Mouse (Mus musculus) liver, embryonic 11.5 days (tissue): ENCODE measurements around the gene Slc24a2. TPM values are rescaled to one million over a fixed set of nuclear protein-coding genes. Genes with fewer than 3 reads are reported as not detected.

Source experiments
- ATAC-seq: fragments of 200-750 bp; cut with Nextera tagmentation; replicated peaks from 2 replicates; pipeline ENCODE4 v1.8.0; 2017; ENCODE audit warnings: moderate number of reproducible peaks, mild to moderate bottlenecking, moderate TSS enrichment, moderate library complexity; ENCODE audit not compliant: low FRiP score
- DNase-seq: peaks from one replicate; pipeline ENCODE4 v3.0.0-alpha.2; 2017; ENCODE audit warnings: low spot score
- H3K27ac ChIP-seq: fragments of 300-500 bp; sonication (generic); 2 replicates; pipeline ENCODE4 v1.5.1; 2014; ENCODE audit warnings: mild to moderate bottlenecking, low read depth, low read length, control low read depth
- H3K27me3 ChIP-seq: fragments of 300-500 bp; sonication (generic); replicated peaks from 2 replicates; pipeline ENCODE4 v1.6.1; 2014; ENCODE audit warnings: low read length, mixed read lengths; ENCODE audit not compliant: control insufficient read depth, insufficient read depth
- H3K36me3 ChIP-seq: fragments of 300-500 bp; sonication (generic); 2 replicates; pipeline ENCODE4 v1.6.1; 2014; ENCODE audit warnings: mild to moderate bottlenecking, low read length, moderate library complexity, mixed read lengths; ENCODE audit not compliant: control insufficient read depth, insufficient read depth
- H3K4me1 ChIP-seq: fragments of 300-500 bp; sonication (generic); replicated peaks from 2 replicates; pipeline ENCODE4 v1.6.1; 2014; ENCODE audit warnings: low read length, mixed read lengths; ENCODE audit not compliant: control insufficient read depth, insufficient read depth
- H3K4me2 ChIP-seq: fragments of 300-500 bp; sonication (generic); 2 replicates; pipeline ENCODE4 v1.6.1; 2014; ENCODE audit warnings: mild to moderate bottlenecking, control low read depth, moderate library complexity
- H3K4me3 ChIP-seq: fragments of 300-500 bp; sonication (generic); 2 replicates; pipeline ENCODE4 v1.5.1; 2014; ENCODE audit warnings: low read depth, low read length, control low read depth
- H3K9ac ChIP-seq: fragments of 300-500 bp; sonication (generic); 2 replicates; pipeline ENCODE4 v1.6.1; 2014; ENCODE audit warnings: low read depth, low read length, control low read depth
- H3K9me3 ChIP-seq: fragments of 300-500 bp; sonication (generic); 2 replicates; pipeline ENCODE4 v1.6.1; 2016; ENCODE audit warnings: low read length, inconsistent platforms, mixed read lengths; ENCODE audit not compliant: control insufficient read depth
- WGBS: fragments of 180-500 bp; shearing (Covaris S2); extraction: QIAGEN DNeasy Blood & Tissue Kit; methylation state at CpG from one replicate; pipeline ENCODE4 v1.1.7; 2014; 5-methylcytosine and 5-hydroxymethylcytosine counted together
- polyA plus RNA-seq: library from polyadenylated mRNA; unstranded; fragments of >200 nt; fragmentation: Nextera tagmentation; extraction: Ambion mirVana; gene quantifications from 2 replicates; pipeline ENCODE4 v1.2.1, GENCODE M21; 2014

Gene Slc24a2
- 0.27 and 0.34 TPM in 2 replicates for polyA plus RNA-seq

GRCm38 (mm10) chr4:87229960-87230551, at the start of gene Slc24a2:
Gene Slc24a2, minus strand, starts transcription at chr4:87230477.
- DNase-seq (peak; percentile 51), ATAC-seq (peak; percentile 58)
- no peaks in the 10 kb centered on the region for H3K4me1 ChIP-seq
- under 1% methylated on average over 60 of the region's 62 CpGs for WGBS
- no peak within 1 kb of the TSS for H3K27ac ChIP-seq
- H3K4me3 ChIP-seq: peak within 1 kb of the TSS; percentile 49
- H3K9ac ChIP-seq: no peak within 1 kb of the TSS
- H3K36me3 ChIP-seq: no peaks in the 10 kb centered on the region
- peaks cover 20% of the 10 kb centered on the region for H3K27me3 ChIP-seq
- H3K4me2 ChIP-seq: peak within 1 kb of the TSS; percentile 77
- no peaks in the 10 kb centered on the region for H3K9me3 ChIP-seq

DNA sequence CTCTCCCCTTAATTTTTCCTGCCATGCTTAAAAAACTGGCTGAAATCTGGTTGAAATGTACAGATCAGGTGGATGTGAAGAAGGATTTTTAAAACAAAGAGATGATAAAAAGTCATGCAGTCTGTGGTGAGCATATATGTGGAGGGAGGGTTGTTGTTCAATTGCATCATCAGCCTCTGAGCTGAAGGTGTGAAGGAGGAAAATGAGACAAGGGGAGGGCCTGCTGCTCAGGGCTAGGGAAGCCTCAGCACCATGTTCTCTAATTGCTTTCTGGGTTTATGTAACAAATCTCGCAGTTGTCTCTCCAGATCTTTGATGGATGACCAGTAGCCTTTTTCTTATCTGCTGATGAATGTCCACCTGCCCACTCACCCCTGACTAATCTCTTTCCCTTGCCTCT, 44.5 kb upstream of the Slc24a2 start:
- ATAC-seq: no peak
- Histone ChIP-seq H3K4me3 (no peak overlapping the region), H3K4me1 (no peaks in the 10 kb centered on the region), H3K36me3 (no peaks in the 10 kb centered on the region), H3K27ac (no peak overlapping the region), H3K4me2 (no peak overlapping the region), H3K9ac (no peak overlapping the region), H3K27me3 (no peaks in the 10 kb centered on the region), H3K9me3 (no peaks in the 10 kb centered on the region)
- no peak for DNase-seq
- 37% methylated on average over 1 of the region's 1 CpGs for WGBS

- Histone ChIP-seq H3K27me3 (no peaks in the 10 kb centered on the region), H3K36me3 (no peaks in the 10 kb centered on the region), H3K4me2 (no peak overlapping the region), H3K4me3 (no peak overlapping the region), H3K9ac (no peak overlapping the region), H3K4me1 (no peaks in the 10 kb centered on the region), H3K9me3 (no peaks in the 10 kb centered on the region), H3K27ac (no peak overlapping the region)
- DNase-seq (no peak), ATAC-seq (no peak)
- 72% methylated on average over 2 of the region's 2 CpGs for whole genome bisulfite sequencing
Measured at GRCm38 (mm10) chr4:87274276-87274675, 44.0 kb upstream of the Slc24a2 start.

DNA sequence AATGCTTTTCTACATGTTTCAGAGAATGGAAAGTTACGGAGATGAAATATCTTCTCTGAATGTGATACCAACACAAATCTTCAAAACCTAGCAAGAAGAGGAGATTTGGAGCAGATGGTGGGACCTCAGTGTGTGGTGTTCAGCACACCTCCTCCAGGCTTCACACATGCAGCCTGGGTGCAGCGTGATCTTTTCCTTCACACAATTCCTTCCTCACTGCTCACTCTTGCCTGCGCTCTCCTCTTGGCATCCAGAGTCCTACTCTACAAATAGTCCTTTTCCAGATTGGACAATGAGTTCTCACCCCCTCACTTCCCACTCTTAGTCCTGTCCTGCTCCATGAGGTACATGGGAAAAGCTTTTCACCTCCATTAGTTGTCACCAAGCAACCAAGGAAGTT, 43.2 kb upstream of the Slc24a2 start:
- H3K4me2 ChIP-seq: no peak overlapping the region
- DNase-seq (no peak), ATAC-seq (no peak)
- H3K9ac ChIP-seq: no peak overlapping the region
- WGBS: 86% methylated on average over 3 of the region's 3 CpGs
- H3K27me3 ChIP-seq: no peaks in the 10 kb centered on the region
- H3K4me1 ChIP-seq: no peaks in the 10 kb centered on the region
- H3K27ac ChIP-seq: no peak overlapping the region
- H3K9me3 ChIP-seq: no peaks in the 10 kb centered on the region
- H3K4me3 ChIP-seq: no peak overlapping the region
- H3K36me3 ChIP-seq: no peaks in the 10 kb centered on the region

DNA sequence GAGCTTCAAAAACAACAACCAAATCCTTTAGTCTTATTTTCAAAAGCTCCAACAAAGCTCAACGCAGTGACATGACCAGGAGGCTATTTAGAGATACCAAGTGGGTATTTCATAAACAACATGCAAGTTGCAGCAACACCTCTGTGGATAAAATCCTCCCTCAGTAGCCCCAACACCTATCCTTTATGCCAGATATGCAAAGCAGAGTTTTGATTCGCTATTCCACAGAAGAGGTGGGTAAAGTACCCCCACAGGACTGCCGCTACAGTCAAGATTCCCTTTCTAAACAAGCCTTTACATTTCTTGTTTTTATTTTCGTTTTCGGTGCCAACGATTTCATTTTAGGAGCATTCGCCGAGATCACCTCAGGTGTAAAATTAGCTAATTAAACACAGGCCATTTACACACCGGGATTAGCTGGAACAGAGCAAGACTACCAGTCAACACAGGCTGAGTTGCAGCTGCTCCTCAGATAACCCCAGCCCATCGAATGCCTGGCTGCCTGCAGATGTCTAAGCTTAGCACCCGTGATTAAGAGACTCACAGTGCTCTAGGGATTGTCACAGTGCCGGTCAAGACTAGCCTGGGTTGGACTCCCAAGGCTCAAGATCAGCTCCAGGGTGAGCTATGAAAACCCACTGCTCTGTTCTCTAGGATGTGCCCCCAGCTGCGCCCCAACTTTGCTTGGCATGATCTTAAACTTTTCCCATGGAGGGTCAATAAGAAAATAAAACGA, 885 bp downstream of the Slc24a2 start:
- Histone ChIP-seq H3K27me3 (peaks cover 20% of the 10 kb centered on the region), H3K27ac (no peak overlapping the region), H3K36me3 (no peaks in the 10 kb centered on the region), H3K9ac (no peak overlapping the region), H3K9me3 (no peaks in the 10 kb centered on the region), H3K4me3 (peak overlapping the region; percentile 49), H3K4me2 (peak overlapping the region; percentile 77), H3K4me1 (no peaks in the 10 kb centered on the region)
- WGBS: 17% methylated on average over 14 of the region's 14 CpGs
- no peak for DNase-seq
- no peak for ATAC-seq

DNA sequence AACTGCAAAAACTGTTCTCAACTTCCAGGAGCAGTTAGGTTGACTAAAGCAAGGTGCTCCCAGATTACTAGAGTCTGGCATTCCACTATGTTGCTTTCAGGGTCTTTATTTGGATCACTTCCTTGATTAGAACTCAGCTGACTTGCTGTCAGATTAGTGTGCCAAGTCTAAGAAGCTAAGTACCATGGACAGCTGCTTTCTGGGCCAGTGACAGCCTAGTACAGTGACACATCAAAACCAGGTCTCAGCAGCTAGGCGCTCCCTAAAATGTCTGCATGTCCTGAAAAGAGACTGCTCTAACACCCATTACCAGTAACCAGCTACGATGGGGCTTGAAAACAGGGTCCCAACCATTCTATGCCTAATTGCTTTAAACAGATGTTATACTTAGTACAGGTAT, 8.7 kb downstream of the Slc24a2 start:
- Histone ChIP-seq H3K27me3 (no peaks in the 10 kb centered on the region), H3K4me2 (no peak overlapping the region), H3K4me1 (no peaks in the 10 kb centered on the region), H3K4me3 (no peak overlapping the region), H3K9ac (no peak overlapping the region), H3K9me3 (no peaks in the 10 kb centered on the region), H3K36me3 (no peaks in the 10 kb centered on the region), H3K27ac (no peak overlapping the region)
- ATAC-seq: no peak
- WGBS: 49% methylated on average over 2 of the region's 2 CpGs
- no peak for DNase-seq

- DNase-seq: no peak
- 76% methylated on average over 5 of the region's 5 CpGs for WGBS
- Histone ChIP-seq H3K36me3 (no peaks in the 10 kb centered on the region), H3K4me2 (no peak overlapping the region), H3K4me1 (no peaks in the 10 kb centered on the region), H3K27ac (no peak overlapping the region), H3K27me3 (no peaks in the 10 kb centered on the region), H3K4me3 (no peak overlapping the region), H3K9me3 (no peaks in the 10 kb centered on the region), H3K9ac (no peak overlapping the region)
- no peak for ATAC-seq
Measured at GRCm38 (mm10) chr4:87218196-87218595, 12.1 kb downstream of the Slc24a2 start.

- H3K9ac ChIP-seq: no peak overlapping the region
- H3K9me3 ChIP-seq: no peaks in the 10 kb centered on the region
- no peak overlapping the region for H3K27ac ChIP-seq
- H3K4me2 ChIP-seq: no peak overlapping the region
- H3K36me3 ChIP-seq: no peaks in the 10 kb centered on the region
- H3K4me1 ChIP-seq: no peaks in the 10 kb centered on the region
- H3K4me3 ChIP-seq: no peak overlapping the region
- 61% methylated on average over 6 of the region's 6 CpGs for WGBS
- ATAC-seq: no peak
- no peaks in the 10 kb centered on the region for H3K27me3 ChIP-seq
- no peak for DNase-seq
Measured at GRCm38 (mm10) chr4:87211344-87211978, 18.8 kb downstream of the Slc24a2 start.
